Mouse (Mus musculus) stomach, embryonic 16.5 days (tissue): ENCODE data around the gene Lingo1. TPM values are rescaled to one million over a fixed set of nuclear protein-coding genes. Genes with fewer than 3 reads are reported as not detected.

Experiments
- ATAC-seq: fragments of 200-750 bp; cut with Nextera tagmentation; 2 replicates; pipeline ENCODE4 v1.8.0; 2017; ENCODE audit warnings: moderate number of reproducible peaks, moderate TSS enrichment; ENCODE audit not compliant: insufficient read depth, low FRiP score
- H3K27ac ChIP-seq: fragments of 300-500 bp; sonication (generic); 2 replicates; pipeline ENCODE4 v1.5.1; 2014; ENCODE audit warnings: low read length
- H3K27me3 ChIP-seq: fragments of 300-500 bp; sonication (generic); 2 replicates; pipeline ENCODE4 v1.6.1; 2014; ENCODE audit warnings: low read length, control low read depth, mixed read lengths; ENCODE audit not compliant: control insufficient read depth, insufficient read depth
- H3K36me3 ChIP-seq: fragments of 300-500 bp; sonication (generic); 2 replicates; pipeline ENCODE4 v1.6.1; 2014; ENCODE audit warnings: low read length; ENCODE audit not compliant: control insufficient read depth, insufficient read depth
- H3K4me1 ChIP-seq: fragments of 300-500 bp; sonication (generic); 2 replicates; pipeline ENCODE4 v1.6.1; 2014; ENCODE audit warnings: low read length, control low read depth, mixed read lengths; ENCODE audit not compliant: control insufficient read depth, insufficient read depth
- H3K4me2 ChIP-seq: fragments of 300-500 bp; sonication (generic); 2 replicates; pipeline ENCODE4 v1.6.1; 2014; ENCODE audit warnings: low read depth, low read length, mixed read lengths
- H3K4me3 ChIP-seq: fragments of 300-500 bp; sonication (generic); replicated peaks from 2 replicates; pipeline ENCODE4 v1.5.1; 2014; ENCODE audit warnings: mild to moderate bottlenecking, low read length
- H3K9ac ChIP-seq: fragments of 300-500 bp; sonication (generic); 2 replicates; pipeline ENCODE4 v1.6.1; 2014; ENCODE audit warnings: low read length
- H3K9me3 ChIP-seq: fragments of 300-500 bp; sonication (generic); replicated peaks from 2 replicates; pipeline ENCODE4 v1.6.1; 2016; ENCODE audit warnings: low read length, control low read depth; ENCODE audit not compliant: control insufficient read depth
- WGBS: fragments of 180-500 bp; shearing (Covaris S2); extraction: QIAGEN DNeasy Blood & Tissue Kit; methylation state at CpG from one replicate; pipeline ENCODE4 v1.1.7; 2014; 5-methylcytosine and 5-hydroxymethylcytosine counted together
- polyA plus RNA-seq: library from polyadenylated mRNA; unstranded; fragments of >200 nt; fragmentation: Nextera tagmentation; extraction: Ambion mirVana; gene quantifications from 2 replicates; pipeline ENCODE4 v1.2.1, GENCODE M21; 2015

Gene Lingo1
- polyA plus RNA-seq, 1 experiment from 2014 or later, result 3.2 TPM

DNA sequence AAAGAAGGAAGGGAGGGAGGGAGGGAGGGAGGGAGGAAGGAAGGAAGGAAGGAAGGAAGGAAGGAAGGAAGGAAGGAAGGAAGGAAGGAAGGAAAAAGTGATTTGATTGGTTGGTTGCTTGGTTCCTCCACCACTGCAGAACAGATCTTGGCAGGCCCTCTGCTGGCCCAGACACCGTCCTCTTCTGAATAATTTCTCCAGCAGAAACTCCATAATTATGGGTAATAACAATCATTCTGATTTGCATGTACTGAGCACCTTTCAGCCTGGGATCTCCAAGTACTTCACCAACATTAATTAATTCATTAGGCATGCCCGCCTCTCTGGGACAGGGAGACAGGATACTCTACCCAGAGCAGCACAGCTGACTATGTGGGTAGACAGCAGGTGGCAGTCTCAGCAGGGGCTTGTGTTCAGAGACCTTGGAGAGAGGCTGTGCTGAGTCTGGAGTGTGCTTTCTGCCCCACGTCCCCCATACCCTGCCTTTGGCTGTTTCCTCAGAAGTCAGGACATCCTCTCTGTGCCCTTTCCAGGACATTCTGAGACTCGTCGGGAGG lies 57.0 kb downstream of the Lingo1 start:
- H3K9ac ChIP-seq, result no peak overlapping the region
- H3K27me3 ChIP-seq, result no peaks in the 10 kb centered on the region
- H3K36me3 ChIP-seq, result no peaks in the 10 kb centered on the region
- H3K27ac ChIP-seq, result no peak overlapping the region
- 69% methylated on average over 5 of the region's 5 CpGs for WGBS
- H3K4me2 ChIP-seq, result no peak overlapping the region
- H3K4me1 ChIP-seq, result no peaks in the 10 kb centered on the region
- ATAC-seq, result no peak
- H3K4me3 ChIP-seq, result no peak overlapping the region
- H3K9me3 ChIP-seq, result no peaks in the 10 kb centered on the region

DNA sequence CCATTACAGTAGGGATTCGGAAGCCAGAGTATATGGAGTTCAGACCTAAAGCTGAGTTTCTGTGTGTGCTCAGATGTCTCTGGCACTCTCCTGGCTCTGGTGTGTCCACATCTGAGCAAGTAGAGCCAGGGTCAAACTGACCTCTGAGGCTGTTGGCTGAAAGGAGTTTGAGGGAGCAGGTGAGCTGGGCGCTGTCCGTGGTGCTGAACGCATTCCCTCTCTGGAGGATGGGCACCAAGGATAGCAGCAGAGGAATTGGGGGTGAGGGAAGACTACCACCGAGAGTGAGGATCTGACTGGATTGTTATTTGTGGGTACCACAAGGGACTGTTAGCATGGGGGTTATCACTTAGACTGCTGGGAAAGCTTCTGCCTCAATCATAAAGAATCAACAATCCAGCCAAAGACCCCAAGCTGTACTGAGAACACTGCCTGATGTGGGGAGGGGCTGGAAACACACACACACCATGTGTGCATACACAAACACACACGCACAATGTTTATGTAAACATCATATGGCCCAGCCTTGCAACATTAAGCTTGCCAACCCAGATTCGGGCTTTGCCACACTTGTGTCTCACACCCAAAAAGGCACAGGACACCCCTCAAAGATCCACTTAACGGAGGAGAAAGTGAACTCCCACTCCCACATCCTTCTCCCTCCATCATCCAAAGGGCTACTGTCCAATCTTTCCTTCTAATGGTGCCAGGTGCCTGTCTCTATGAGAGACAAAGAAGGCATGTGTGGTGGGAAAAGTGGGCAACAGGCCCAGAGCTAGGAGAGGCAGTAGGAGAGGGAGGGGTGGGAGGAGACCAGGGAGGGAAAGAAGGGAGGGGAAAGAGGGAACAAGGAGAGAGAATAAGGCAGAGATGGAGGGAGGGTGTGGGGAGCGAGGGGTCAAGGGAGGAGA lies 57.8 kb downstream of the Lingo1 start:
- no peak overlapping the region for H3K4me2 ChIP-seq
- no peaks in the 10 kb centered on the region for H3K9me3 ChIP-seq
- ATAC-seq, result no peak
- no peaks in the 10 kb centered on the region for H3K36me3 ChIP-seq
- H3K27me3 ChIP-seq, result no peaks in the 10 kb centered on the region
- no peak overlapping the region for H3K9ac ChIP-seq
- 37% methylated on average over 9 of the region's 9 CpGs for WGBS
- no peaks in the 10 kb centered on the region for H3K4me1 ChIP-seq
- H3K27ac ChIP-seq, result no peak overlapping the region
- H3K4me3 ChIP-seq, result no peak overlapping the region

DNA sequence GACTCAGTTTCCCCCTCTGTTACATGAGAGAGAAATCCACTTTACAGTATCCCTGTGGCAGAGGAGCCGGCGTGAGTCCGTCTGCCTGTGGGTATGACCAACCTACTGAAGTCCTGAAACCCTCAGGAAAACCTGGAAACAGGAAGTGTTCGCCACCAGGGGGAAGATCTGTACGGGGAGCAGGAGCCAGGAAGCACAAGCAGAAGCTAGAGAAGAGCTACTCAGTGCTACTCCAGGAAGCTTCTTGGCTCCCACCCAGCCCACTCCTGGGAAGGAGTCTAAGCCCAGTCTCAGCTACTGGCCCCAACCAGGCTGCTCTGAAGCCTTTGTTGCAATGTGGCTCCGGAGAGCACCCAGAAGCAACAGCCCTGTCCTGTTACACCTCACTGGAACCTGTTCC lies 61.9 kb downstream of the Lingo1 start:
- no peaks in the 10 kb centered on the region for H3K36me3 ChIP-seq
- H3K9me3 ChIP-seq, result no peaks in the 10 kb centered on the region
- no peaks in the 10 kb centered on the region for H3K27me3 ChIP-seq
- no peaks in the 10 kb centered on the region for H3K4me1 ChIP-seq
- no peak overlapping the region for H3K4me2 ChIP-seq
- H3K9ac ChIP-seq, result no peak overlapping the region
- ATAC-seq, result no peak
- H3K27ac ChIP-seq, result no peak overlapping the region
- WGBS, result 48% methylated on average over 6 of the region's 6 CpGs
- no peak overlapping the region for H3K4me3 ChIP-seq

DNA sequence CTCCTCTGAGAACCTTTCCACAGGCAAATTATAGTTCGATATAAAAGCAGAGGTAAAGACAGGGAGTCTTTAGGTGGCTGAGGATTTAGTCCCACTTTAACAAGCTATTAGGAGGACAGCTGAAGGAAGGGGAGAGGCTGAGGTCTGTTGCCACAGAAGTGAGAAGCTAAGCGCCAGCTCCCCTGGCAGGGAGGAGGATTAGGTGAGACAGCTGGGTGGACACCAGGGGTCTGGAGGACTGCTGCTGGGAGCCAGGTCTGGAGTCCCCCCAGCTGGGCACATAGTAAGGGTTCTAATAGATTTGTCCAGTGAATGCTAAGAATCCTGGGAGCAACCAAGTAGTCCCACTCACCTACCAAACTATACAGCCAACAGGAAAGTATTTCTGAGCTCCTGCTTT lies 65.3 kb downstream of the Lingo1 start:
- H3K4me3 ChIP-seq, result no peak overlapping the region
- 47% methylated on average over 2 of the region's 2 CpGs for WGBS
- ATAC-seq, result no peak
- H3K4me2 ChIP-seq, result no peak overlapping the region
- no peak overlapping the region for H3K9ac ChIP-seq
- H3K27ac ChIP-seq, result no peak overlapping the region
- H3K9me3 ChIP-seq, result no peaks in the 10 kb centered on the region
- H3K27me3 ChIP-seq, result no peaks in the 10 kb centered on the region
- no peaks in the 10 kb centered on the region for H3K4me1 ChIP-seq
- H3K36me3 ChIP-seq, result no peaks in the 10 kb centered on the region

DNA sequence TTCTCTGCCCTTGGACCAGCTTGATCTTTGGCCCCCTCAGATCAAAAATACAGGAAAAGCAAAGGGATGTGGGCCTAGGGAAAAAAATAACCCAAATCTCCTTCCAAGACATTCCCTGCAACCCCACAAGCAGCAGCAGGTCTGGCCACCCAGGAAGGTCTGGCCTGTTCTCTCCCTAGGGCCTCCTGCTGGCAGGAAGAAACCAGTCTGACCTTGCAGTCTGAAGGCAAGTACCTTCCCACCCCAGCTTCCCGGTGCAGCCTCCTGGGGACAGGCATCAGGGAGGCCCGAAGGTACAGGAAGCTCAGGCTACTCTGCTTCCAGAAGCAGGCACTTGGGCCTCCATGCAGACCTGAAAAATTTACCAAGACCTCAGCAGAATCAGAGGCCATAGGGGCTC lies 67.1 kb downstream of the Lingo1 start:
- Histone ChIP-seq H3K9ac (no peak overlapping the region), H3K36me3 (no peaks in the 10 kb centered on the region), H3K27me3 (no peaks in the 10 kb centered on the region), H3K9me3 (no peaks in the 10 kb centered on the region), H3K4me1 (no peaks in the 10 kb centered on the region), H3K4me3 (no peak overlapping the region), H3K27ac (no peak overlapping the region), H3K4me2 (no peak overlapping the region)
- ATAC-seq, result no peak
- 60% methylated on average over 2 of the region's 2 CpGs for WGBS

DNA sequence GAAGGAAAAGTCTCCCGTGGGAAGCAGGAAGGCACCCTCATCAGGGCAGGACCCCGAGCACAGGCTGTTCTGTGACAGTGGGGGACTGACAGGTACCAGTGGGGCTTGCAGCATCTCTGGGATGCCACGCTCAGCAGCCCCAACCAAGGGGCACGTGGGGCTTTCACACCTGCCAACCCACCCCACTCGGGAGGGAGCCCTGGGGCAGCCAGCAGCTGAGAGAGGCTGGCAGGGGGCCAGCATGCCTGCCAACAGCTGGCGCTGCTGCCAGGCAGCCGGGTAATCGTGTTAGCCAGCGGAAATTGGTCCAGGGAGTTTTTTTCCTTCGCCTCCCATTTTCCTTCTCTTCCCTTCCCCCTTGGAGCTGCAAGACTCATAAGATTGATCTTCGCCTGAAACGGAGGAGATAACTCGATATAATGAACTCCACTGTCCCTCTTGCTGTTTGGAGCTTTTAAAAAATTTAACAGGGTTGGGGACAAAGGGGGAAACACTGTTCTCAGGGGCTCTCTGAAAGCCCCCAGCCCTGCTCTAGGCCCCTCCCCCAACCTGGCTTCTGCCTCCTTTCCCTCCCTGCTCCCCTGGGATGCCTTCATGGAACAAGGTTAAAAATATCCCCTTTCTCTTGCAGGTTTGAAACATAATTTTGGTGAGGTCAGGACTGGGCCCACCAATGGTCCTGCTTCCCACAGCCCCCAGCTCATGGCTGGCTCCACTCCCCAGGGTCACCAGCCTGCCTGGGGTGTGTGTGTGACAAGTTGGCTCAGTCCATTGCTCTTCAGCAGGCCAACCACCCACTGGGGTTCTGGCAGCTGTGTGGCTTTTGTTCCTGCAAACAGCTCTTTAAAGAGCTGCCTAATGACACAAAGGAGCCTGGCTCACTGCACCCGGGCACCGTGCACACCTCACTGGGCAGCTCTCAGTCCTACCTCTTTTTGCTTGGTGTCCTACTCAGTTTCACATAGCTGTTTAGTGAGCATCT lies 68.3 kb downstream of the Lingo1 start:
- Histone ChIP-seq H3K9me3 (no peaks in the 10 kb centered on the region), H3K27ac (no peak overlapping the region), H3K4me2 (no peak overlapping the region), H3K4me3 (no peak overlapping the region), H3K27me3 (no peaks in the 10 kb centered on the region), H3K36me3 (no peaks in the 10 kb centered on the region), H3K9ac (no peak overlapping the region), H3K4me1 (no peaks in the 10 kb centered on the region)
- 43% methylated on average over 15 of the region's 15 CpGs for WGBS
- no peak for ATAC-seq

DNA sequence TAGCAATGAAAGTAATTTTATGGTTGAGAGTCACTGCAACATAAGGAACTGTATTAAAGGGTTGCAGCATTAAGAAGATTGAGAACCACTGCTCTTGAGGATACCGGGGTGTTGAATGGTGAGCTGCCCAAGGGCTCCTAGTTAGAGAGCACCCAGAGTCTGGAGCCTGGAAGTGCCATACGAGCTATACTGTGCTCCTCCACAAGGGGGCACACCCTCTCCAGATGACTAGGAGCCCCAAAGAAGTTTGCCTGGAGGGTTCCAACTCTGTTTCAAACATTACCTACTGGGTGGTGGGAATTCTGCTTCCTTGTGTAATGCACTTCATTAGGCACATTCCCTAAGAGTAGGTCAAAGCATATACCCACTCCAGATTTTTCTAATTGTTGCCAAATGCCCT lies 70.5 kb downstream of the Lingo1 start:
- no peak overlapping the region for H3K4me3 ChIP-seq
- H3K9ac ChIP-seq, result no peak overlapping the region
- H3K4me1 ChIP-seq, result no peaks in the 10 kb centered on the region
- H3K4me2 ChIP-seq, result no peak overlapping the region
- H3K36me3 ChIP-seq, result no peaks in the 10 kb centered on the region
- ATAC-seq, result no peak
- H3K27ac ChIP-seq, result no peak overlapping the region
- H3K9me3 ChIP-seq, result no peaks in the 10 kb centered on the region
- no peaks in the 10 kb centered on the region for H3K27me3 ChIP-seq
- WGBS, result 29% methylated on average over 2 of the region's 2 CpGs

DNA sequence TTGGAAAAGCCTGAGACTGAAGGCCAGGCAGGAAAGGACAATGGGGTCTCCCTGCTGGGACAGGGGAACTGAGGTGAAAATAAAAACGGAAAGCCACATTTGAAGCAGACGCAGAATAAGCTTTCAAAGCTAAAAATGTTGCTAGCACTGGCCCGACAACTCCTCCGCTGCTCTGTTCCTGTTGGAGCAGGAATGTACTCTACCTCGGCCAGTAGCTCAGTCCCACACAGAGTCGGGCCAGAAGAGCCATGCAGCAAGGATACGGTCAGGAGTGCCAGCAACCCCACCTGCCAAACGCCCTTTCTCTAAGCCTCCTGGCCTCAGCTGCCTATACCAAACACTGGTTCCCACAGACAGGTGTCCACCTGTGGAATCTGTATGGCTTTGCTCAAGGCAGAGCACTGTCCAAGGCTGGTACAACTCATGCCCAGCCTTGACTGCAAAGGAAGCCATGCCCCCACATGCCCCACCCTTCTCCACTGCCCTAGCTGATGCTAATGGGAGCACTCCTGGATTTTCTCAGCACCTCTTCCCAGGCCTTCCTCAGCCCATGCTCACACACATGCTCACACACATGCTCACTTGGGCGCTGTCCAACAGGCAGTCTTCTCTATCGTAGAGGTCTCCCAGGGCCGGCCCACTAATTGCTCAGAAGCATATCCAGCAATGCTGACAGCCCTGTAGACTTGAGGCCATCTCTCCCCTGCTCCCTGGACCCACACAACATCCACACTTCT lies 74.0 kb downstream of the Lingo1 start:
- H3K4me3 ChIP-seq, result no peak overlapping the region
- H3K27me3 ChIP-seq, result no peaks in the 10 kb centered on the region
- H3K36me3 ChIP-seq, result no peaks in the 10 kb centered on the region
- H3K27ac ChIP-seq, result no peak overlapping the region
- no peaks in the 10 kb centered on the region for H3K4me1 ChIP-seq
- H3K4me2 ChIP-seq, result no peak overlapping the region
- H3K9ac ChIP-seq, result no peak overlapping the region
- no peaks in the 10 kb centered on the region for H3K9me3 ChIP-seq
- ATAC-seq, result peak; percentile 8; the same call in 1 of the 2 replicates
- 68% methylated on average over 11 of the region's 11 CpGs for WGBS
